Mouse (Mus musculus): ENCODE data around the gene Ung.
A peak's percentile ranks its signal among the peaks of the same experiment; 100 is the strongest.

The Ung gene

DNA sequence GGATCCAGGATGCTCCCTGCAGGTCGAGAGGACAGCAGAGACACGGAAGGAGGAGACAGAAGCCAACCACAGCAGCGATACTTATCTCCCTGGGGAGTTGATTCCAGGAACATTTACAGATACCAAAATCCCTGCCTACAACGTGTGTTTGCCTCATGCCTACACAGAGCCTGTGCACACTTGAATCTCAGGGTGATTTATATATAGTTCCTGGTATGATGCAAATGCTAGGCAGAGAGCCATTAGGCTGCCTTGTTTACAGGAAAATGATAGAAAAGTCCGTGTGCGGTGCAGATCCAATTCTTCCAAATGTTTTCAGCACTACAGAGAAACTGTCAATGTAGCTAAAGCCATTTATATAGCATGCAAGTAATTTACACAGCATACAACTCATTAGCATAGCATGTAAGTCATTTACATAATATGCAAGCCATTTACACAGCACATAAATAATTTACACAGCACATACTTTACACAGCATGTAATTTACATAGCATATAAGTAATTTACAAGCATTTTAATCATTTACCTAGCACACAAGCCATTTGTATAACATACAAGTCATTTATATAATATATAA lies 33.0 kb downstream of the Ung start:
- no peak for DNase-seq (ENCODE audit: inconsistent age in 2 of 2, low spot score in 1 of 2)

DNA sequence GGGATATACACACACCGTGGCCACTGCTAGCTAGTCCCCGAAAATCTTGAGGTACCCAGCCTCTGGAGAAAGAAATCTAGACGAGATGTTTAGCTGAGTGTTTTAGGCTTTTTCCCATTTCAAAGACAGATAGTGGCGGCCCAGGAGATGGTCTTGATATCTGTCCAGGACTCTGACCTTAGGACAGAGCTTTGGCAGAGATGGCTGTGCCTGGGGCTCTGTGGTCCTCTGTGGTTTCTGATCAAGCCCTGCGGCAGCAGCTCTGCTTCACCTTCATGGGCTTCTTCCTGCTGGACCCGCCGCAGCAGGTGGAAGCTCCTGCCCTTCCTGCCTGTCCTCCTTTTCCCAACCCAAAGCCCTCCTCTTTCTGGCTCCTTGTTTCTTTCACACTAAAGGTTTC lies 40.2 kb downstream of the Ung start:
- peak; percentile 48 to 67 for DNase-seq (ENCODE audit: inconsistent age in 2 of 2, low spot score in 1 of 2)

DNA sequence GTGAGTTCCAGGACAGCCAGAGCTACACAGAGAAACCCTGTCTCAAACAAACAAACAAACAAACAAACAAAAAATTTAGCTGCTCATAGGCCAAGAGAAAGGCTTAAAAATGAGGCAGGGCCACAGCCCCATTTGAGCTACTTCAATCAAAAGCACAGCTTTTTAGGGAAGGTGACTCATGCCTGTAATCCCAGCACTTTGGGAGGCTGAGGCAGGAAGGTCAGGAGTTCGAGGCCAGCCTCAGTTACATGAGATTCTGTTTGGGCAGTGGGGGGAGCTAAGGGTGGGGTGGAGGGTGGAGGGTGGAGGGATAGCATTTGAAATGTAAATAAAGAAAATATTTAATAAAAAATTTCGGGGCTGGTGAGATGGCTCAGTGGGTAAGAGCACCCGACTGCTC lies 42.8 kb downstream of the Ung start:
- no peak for DNase-seq (ENCODE audit: inconsistent age in 2 of 2, low spot score in 1 of 2)

DNA sequence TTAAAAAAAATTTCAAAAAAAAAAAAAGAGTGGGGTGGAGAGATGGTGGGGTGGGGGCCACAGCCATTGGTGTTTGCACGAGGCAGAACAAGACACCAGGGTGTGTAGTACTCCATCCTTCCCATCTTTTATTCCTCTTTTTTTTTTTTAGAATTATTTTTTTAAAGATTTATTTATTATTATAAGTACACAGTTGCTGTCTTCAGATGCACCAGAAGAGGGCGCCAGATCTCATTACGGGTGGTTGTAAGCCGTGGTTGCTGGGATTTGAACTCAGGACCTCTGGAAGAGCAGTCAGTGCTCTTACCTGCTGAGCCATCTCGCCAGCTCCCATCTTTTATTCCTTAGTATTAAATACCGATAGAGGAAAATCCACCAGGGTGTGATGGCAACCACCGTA lies 43.3 kb downstream of the Ung start:
- no peak for DNase-seq (ENCODE audit: inconsistent age in 2 of 2, low spot score in 1 of 2)

DNA sequence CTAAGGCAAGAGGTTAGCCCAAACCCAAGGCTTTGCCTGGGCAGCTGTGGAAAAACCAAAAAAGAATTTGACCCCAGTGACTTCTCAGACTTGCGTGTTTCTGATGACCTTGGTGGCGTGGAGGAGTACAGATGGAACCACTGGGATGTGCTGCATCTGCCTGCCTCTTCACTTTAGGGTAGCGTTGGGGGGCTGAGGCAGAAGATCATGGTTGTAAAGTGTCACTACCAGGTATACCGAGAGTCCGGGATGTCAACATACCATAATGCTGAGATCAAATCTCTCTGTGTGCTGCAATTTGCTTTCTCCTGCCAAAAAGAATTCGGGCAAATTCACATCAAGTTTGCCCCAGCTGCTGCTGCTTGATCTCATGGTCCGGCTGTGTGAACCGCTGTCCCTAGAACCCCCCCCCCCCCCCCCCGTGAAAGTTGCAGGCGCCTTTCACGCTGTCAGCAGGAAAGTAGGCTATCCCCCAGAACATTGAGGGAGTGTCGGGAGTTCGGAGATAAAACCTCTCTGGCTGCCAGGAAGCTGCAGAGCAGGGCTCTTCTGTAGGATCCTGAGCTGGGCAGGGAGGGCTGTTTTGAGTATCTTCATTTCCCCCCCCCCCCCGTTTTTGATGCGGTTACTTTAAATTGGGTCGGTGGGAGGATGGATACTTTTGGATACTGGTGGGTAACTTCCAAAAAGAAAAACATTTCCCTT lies 43.8 kb downstream of the Ung start:
- peak; percentile 27 to 55 for DNase-seq (ENCODE audit: inconsistent age in 2 of 2, low spot score in 1 of 2)

DNA sequence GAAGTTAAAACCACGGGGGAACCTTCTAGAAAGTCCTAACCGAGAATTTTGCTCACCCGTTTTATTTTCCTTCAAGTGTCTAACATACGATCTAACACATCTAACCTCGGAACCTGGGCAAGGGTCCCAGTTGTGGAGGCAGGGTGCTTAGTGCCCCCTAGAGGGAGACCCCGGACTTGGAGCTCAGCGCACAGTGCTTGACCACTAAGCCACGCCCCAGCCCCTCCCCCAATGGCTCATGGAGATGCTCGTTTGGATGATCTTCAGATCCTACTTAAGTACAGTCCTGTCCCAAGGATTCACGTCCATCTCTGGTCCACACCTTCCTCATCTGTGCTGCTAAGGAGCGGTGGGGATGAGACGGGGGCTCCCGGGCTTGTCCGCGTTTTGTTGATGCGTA lies 44.5 kb downstream of the Ung start:
- peak; percentile 52 to 72 for DNase-seq (ENCODE audit: inconsistent age in 2 of 2, low spot score in 1 of 2)

DNA sequence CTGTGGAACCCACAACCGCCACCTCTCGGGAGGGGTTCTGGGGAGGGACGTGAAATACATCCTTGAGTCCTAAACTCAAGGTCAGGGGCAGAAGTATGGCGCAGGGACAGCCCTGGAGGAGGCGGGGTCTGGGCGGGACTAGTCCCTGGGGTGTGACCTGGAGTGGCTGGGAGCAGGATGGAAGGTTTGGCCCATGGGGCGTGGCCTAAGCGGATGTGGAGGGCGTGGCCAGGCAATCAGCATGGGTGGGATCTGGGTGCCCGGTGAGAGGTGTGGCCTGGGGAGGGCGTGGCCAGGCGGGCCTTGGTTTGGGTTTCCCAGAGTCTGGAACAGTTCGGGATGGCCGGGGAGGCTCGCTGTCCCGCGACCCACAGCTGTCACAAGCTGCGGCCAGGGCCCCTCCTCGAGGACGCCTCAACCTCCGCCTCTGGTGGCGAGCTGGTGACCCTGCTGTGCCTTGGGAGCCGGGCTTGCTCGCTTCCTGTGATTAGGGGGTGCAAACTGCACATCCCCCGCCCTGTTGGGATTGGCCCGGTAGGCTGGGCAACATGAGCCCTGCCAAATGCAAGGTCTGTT lies 45.5 kb downstream of the Ung start:
- DNase-seq (ENCODE audit: inconsistent age in 2 of 2, low spot score in 1 of 2): peak; percentile 99

DNA sequence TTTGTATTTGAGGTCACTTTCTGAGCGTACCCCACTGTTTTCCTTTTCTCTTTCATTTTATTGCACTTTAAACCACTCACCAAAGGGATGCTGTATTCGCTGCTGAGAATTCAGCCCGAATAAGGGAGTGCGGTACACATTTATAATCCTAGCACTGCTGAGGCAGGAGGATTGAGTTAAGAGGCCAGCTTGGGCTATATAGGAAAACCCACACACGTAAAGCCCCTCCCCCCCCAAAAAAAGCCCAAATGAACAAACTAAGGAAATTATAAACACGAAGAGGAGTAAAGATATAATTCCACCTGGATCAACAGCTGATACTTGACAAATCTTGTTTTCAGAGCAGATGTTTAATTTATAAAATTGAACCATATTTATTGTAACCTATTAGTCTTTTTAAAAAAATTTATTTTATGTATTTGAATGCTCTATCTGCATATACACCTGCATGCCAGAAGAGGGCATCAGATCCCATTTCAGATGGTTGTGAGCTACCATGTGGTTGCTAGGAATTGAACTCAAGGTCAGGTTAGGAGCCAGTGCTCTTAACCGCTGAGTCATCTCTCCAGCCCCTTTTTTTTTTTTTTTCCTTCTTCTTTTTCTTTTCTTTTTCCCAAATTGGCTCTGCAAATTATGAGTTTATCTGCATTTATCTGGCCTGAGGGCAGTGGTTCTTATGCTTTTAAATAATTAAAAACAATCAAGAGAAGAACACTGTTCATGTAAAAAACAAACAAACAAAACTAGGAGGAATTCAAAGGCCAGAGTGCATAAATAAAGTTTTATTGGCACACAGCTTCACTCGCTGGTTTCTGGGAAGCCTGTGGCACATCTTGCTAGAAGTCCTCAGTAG lies 46.6 kb downstream of the Ung start:
- DNase-seq (ENCODE audit: inconsistent age in 2 of 2, low spot score in 1 of 2): peak in 1 of 2 experiments; percentile 54

DNA sequence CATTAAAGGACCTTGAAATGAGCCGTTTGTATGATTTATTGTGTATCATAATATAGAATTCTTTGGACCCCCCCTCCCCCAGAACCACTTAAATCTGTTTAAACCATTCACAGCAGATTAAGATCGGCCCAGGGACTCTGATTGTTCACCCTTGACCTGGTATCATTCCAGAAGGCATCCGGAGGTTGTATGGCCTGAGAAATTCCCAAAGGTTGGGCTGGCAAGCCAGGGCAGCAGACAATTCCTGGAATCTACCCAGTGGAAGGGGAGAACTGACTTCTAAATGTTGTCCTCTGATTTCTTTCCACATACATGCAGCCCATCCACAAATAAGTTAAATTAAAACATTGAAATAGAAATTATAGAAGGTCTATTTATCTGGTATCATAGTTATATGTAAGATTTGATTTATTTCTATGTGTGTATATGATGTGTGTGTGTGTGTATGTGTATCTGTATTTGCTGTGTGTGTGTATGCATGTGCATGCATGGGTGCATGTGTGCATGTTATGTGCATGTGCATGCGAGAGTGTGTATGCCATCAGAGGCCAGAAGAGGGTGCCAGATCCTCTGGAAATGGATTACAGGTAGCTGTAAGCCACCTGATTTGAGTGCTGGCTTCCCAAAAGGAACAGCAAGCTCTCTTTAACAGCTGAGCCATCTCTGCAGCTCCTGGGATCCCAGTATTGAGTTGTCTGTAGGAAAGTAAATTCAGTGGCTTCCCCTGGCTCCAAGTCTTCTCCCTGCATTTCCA lies 48.0 kb downstream of the Ung start:
- no peak for DNase-seq (ENCODE audit: inconsistent age in 2 of 2, low spot score in 1 of 2)

DNA sequence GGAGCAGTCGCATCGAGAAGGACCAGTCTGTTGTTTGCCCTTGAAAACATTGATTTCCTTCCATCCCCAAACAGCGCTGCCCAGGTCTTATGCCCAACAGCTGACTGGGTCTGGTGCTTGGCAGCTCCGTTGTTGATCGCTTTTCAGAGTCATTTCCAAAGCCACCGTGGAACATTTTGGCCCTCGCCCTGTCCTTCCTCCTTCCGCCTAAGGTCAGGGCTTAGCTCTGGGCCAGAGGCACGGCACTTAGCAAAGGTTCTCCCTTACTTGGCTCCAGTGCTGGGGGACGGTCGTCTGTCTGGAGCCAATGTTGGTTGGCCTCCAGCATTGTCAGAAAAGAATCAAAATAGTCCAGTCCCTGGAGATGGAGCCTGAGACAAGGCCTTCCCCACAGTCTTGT lies 49.4 kb downstream of the Ung start:
- peak; percentile 71 to 83 for DNase-seq (ENCODE audit: inconsistent age in 2 of 2, low spot score in 1 of 2)

DNA sequence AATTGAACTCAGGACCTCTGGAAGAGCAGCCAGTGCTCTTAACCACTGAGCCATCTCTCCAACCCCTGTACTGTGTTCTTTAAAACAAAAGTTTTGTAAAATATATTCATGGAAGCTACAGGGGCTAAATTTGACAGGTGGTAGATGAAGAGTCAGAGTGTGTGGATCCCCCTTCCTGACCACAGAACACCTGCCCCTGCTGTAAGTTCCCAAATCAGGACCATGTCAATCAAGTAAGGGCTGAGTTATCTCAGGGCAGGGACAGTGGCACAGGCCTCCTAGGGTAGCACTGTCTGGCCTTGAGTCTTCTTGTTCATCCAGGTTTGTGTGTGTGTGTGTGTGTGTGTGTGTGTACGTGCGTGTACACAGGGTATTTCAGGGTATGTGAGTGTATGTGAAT lies 53.3 kb downstream of the Ung start:
- DNase-seq (ENCODE audit: inconsistent age in 2 of 2, low spot score in 1 of 2): no peak

DNA sequence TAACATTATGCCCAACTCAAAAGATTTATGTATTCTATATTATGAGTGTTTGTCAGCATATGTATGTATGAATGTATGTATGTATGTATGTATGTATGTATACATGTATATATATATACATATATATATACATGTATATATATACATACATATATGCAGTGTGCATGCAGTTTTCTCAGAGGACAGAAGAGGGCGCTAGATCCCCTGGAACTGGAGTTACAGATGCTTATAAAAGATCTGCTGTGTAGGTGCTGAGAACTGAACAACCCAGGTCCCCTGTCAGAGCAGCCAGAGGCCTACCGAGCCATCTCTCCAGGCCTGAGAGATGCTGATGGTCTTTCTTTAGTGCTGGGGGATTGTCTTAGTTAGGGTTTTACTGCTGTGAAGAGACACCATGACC lies 56.9 kb downstream of the Ung start:
- no peak for DNase-seq (ENCODE audit: inconsistent age in 2 of 2, low spot score in 1 of 2)
